Mouse (Mus musculus): Measurements from ENCODE around the gene Mcfd2. TPM values are rescaled to one million over a fixed set of nuclear protein-coding genes. Genes with fewer than 3 reads are reported as not detected.
"Not testable (repeated sequence)": the region's sequence is repeated elsewhere in the genome, so short reads cannot be mapped to it uniquely, and the experiment has no call there.

Gene Mcfd2
- polyA plus RNA-seq, 1 experiment from 2014 or later: 85.3 TPM

GRCm38 (mm10) chr17:87302014-87302794, 36.5 kb upstream of the Mcfd2 start:
- no peak for ATAC-seq (ENCODE audit: low FRiP score, low read depth)
- Histone ChIP-seq H3K36me3 (no peaks in the 10 kb centered on the region), H3K4me2 (replicated peaks) (no peak overlapping the region), H3K4me1 (peaks cover 16% of the 10 kb centered on the region), H3K4me3 (no peak overlapping the region), H3K9me3 (no peaks in the 10 kb centered on the region), H3K27ac (no peak overlapping the region), H3K27me3 (no peaks in the 10 kb centered on the region), H3K9ac (no peak overlapping the region)
- 80% methylated on average over 13 of the region's 13 CpGs for WGBS

GRCm38 (mm10) chr17:87301607-87302006, 35.9 kb upstream of the Mcfd2 start:
- not testable (repeated sequence) for ATAC-seq (ENCODE audit: low FRiP score, low read depth); H3K36me3 ChIP-seq; H3K4me3 ChIP-seq; H3K27ac ChIP-seq; H3K9me3 ChIP-seq; H3K9ac ChIP-seq; H3K4me2 ChIP-seq (replicated peaks); H3K27me3 ChIP-seq
- H3K4me1 ChIP-seq: peaks cover 16% of the 10 kb centered on the region
- WGBS: 83% methylated on average over 9 of the region's 9 CpGs

- Histone ChIP-seq H3K4me3 (no peak overlapping the region), H3K9ac (no peak overlapping the region), H3K27ac (no peak overlapping the region), H3K9me3 (no peaks in the 10 kb centered on the region), H3K27me3 (no peaks in the 10 kb centered on the region), H3K4me1 (peaks cover 16% of the 10 kb centered on the region), H3K4me2 (replicated peaks) (no peak overlapping the region), H3K36me3 (no peaks in the 10 kb centered on the region)
- 83% methylated on average over 10 of the region's 10 CpGs for WGBS
- ATAC-seq (ENCODE audit: low FRiP score, low read depth): no peak
Observed at GRCm38 (mm10) chr17:87300340-87300739, 34.6 kb upstream of the Mcfd2 start.

- no peak overlapping the region; the same call in 1 of the 2 replicates for H3K27ac ChIP-seq
Observed at GRCm38 (mm10) chr17:87298944-87299343, 33.2 kb upstream of the Mcfd2 start.

GRCm38 (mm10) chr17:87296701-87297100, 31.0 kb upstream of the Mcfd2 start:
- not testable (repeated sequence) for H3K36me3 ChIP-seq; H3K4me2 ChIP-seq (replicated peaks); ATAC-seq (ENCODE audit: low FRiP score, low read depth); H3K27me3 ChIP-seq; H3K9ac ChIP-seq; H3K4me3 ChIP-seq; H3K9me3 ChIP-seq; H3K27ac ChIP-seq
- 69% methylated on average over 1 of the region's 1 CpGs for WGBS
- H3K4me1 ChIP-seq: peaks cover 12% of the 10 kb centered on the region

More at GRCm38 (mm10) chr17:87298944-87299343, 33.2 kb upstream of the Mcfd2 start:
- no peaks in the 10 kb centered on the region for H3K9me3 ChIP-seq
- H3K27me3 ChIP-seq: no peaks in the 10 kb centered on the region
- H3K9ac ChIP-seq: no peak overlapping the region
- ATAC-seq (ENCODE audit: low FRiP score, low read depth): no peak
- WGBS: 61% methylated on average over 6 of the region's 6 CpGs
- H3K4me2 ChIP-seq (replicated peaks): no peak overlapping the region
- no peaks in the 10 kb centered on the region for H3K36me3 ChIP-seq
- peaks cover 16% of the 10 kb centered on the region for H3K4me1 ChIP-seq
- no peak overlapping the region for H3K4me3 ChIP-seq

GRCm38 (mm10) chr17:87295738-87296137, 30.0 kb upstream of the Mcfd2 start:
- 81% methylated on average over 7 of the region's 7 CpGs for WGBS
- ATAC-seq (ENCODE audit: low FRiP score, low read depth): no peak
- Histone ChIP-seq H3K9ac (no peak overlapping the region), H3K4me3 (no peak overlapping the region), H3K27ac (no peak overlapping the region), H3K9me3 (no peaks in the 10 kb centered on the region), H3K36me3 (no peaks in the 10 kb centered on the region), H3K27me3 (no peaks in the 10 kb centered on the region), H3K4me1 (peaks cover 12% of the 10 kb centered on the region), H3K4me2 (replicated peaks) (no peak overlapping the region)

- WGBS: 84% methylated on average over 5 of the region's 5 CpGs
Observed at GRCm38 (mm10) chr17:87293125-87293524, 27.4 kb upstream of the Mcfd2 start.

GRCm38 (mm10) chr17:87291782-87292181, 26.0 kb upstream of the Mcfd2 start:
- H3K9ac ChIP-seq: no peak overlapping the region

More at GRCm38 (mm10) chr17:87293125-87293524, 27.4 kb upstream of the Mcfd2 start:
- H3K36me3 ChIP-seq: no peaks in the 10 kb centered on the region
- no peak overlapping the region for H3K4me2 ChIP-seq (replicated peaks)
- ATAC-seq (ENCODE audit: low FRiP score, low read depth): no peak
- no peak overlapping the region for H3K9ac ChIP-seq
- peaks cover 4% of the 10 kb centered on the region; the same call in 1 of the 2 replicates for H3K4me1 ChIP-seq
- no peak overlapping the region for H3K4me3 ChIP-seq
- peaks cover 6% of the 10 kb centered on the region; the same call in 1 of the 2 replicates for H3K27me3 ChIP-seq
- H3K27ac ChIP-seq: no peak overlapping the region
- H3K9me3 ChIP-seq: no peaks in the 10 kb centered on the region

GRCm38 (mm10) chr17:87291037-87291436, 25.3 kb upstream of the Mcfd2 start:
- 84% methylated on average over 7 of the region's 7 CpGs for WGBS
- peaks cover 20% of the 10 kb centered on the region for H3K4me1 ChIP-seq
- H3K4me3 ChIP-seq: no peak overlapping the region
- H3K27ac ChIP-seq: no peak overlapping the region
- no peak overlapping the region for H3K9ac ChIP-seq
- H3K9me3 ChIP-seq: no peaks in the 10 kb centered on the region
- no peak for ATAC-seq (ENCODE audit: low FRiP score, low read depth)
- no peaks in the 10 kb centered on the region for H3K36me3 ChIP-seq
- no peak overlapping the region for H3K4me2 ChIP-seq (replicated peaks)
- H3K27me3 ChIP-seq: peaks cover 16% of the 10 kb centered on the region

More at GRCm38 (mm10) chr17:87291782-87292181, 26.0 kb upstream of the Mcfd2 start:
- Histone ChIP-seq H3K4me1 (peaks cover 13% of the 10 kb centered on the region), H3K27ac (no peak overlapping the region), H3K4me2 (replicated peaks) (no peak overlapping the region), H3K27me3 (peaks cover 15% of the 10 kb centered on the region), H3K4me3 (no peak overlapping the region), H3K36me3 (no peaks in the 10 kb centered on the region), H3K9me3 (no peaks in the 10 kb centered on the region)
- WGBS: 87% methylated on average over 5 of the region's 5 CpGs
- ATAC-seq (ENCODE audit: low FRiP score, low read depth): no peak

- Histone ChIP-seq H3K9me3 (no peaks in the 10 kb centered on the region), H3K36me3 (no peaks in the 10 kb centered on the region), H3K4me2 (replicated peaks) (no peak overlapping the region), H3K9ac (no peak overlapping the region), H3K4me3 (no peak overlapping the region), H3K27ac (no peak overlapping the region), H3K27me3 (peaks cover 31% of the 10 kb centered on the region), H3K4me1 (peaks cover 25% of the 10 kb centered on the region)
- ATAC-seq (ENCODE audit: low FRiP score, low read depth): no peak
- 67% methylated on average over 5 of the region's 5 CpGs for WGBS
Observed at GRCm38 (mm10) chr17:87289367-87289766, 23.6 kb upstream of the Mcfd2 start.

- H3K4me1 ChIP-seq: peaks cover 32% of the 10 kb centered on the region
- H3K9ac ChIP-seq: no peak overlapping the region; the same call in 1 of the 2 replicates
- ATAC-seq (ENCODE audit: low FRiP score, low read depth): no peak
- no peaks in the 10 kb centered on the region for H3K9me3 ChIP-seq
- H3K27ac ChIP-seq: no peak overlapping the region
- no peak overlapping the region for H3K4me2 ChIP-seq (replicated peaks)
- WGBS: 35% methylated on average over 12 of the region's 12 CpGs
- peaks cover 43% of the 10 kb centered on the region for H3K27me3 ChIP-seq
- no peak overlapping the region for H3K4me3 ChIP-seq
- H3K36me3 ChIP-seq: no peaks in the 10 kb centered on the region
Observed at GRCm38 (mm10) chr17:87288131-87288530, 22.4 kb upstream of the Mcfd2 start.

GRCm38 (mm10) chr17:87287197-87287777, 21.6 kb upstream of the Mcfd2 start:
- H3K27me3 ChIP-seq: peaks cover 44% of the 10 kb centered on the region
- H3K4me1 ChIP-seq: peaks cover 32% of the 10 kb centered on the region
- no peak overlapping the region for H3K9ac ChIP-seq
- H3K4me3 ChIP-seq: no peak overlapping the region
- WGBS: 62% methylated on average over 8 of the region's 8 CpGs
- H3K4me2 ChIP-seq (replicated peaks): no peak overlapping the region
- no peaks in the 10 kb centered on the region for H3K9me3 ChIP-seq
- ATAC-seq (ENCODE audit: low FRiP score, low read depth): no peak
- H3K36me3 ChIP-seq: no peaks in the 10 kb centered on the region
- H3K27ac ChIP-seq: no peak overlapping the region
